Mouse (Mus musculus) stomach, embryonic 14.5 days (tissue): ENCODE measurements at regions not wholly inside any gene's neighbourhood (a gene's known extent, or its start where the extent isn't known, plus 50 kb on each side); places are given as distances from the start of the nearest gene placed in this dataset.

Experiments used
- ATAC-seq: fragments of 200-750 bp; cut with Nextera tagmentation; 2 replicates; pipeline ENCODE4 v1.8.0; 2017; ENCODE audit warnings: low read depth, moderate TSS enrichment; ENCODE audit not compliant: insufficient number of reproducible peaks, insufficient read depth, low FRiP score
- H3K27ac ChIP-seq: fragments of 300-500 bp; sonication (generic); 2 replicates; pipeline ENCODE4 v1.5.1; 2014; ENCODE audit warnings: mild to moderate bottlenecking, low read length, moderate library complexity, mixed read lengths
- H3K27me3 ChIP-seq: fragments of 300-500 bp; sonication (generic); 2 replicates; pipeline ENCODE4 v1.6.1; 2014; ENCODE audit warnings: low read length, control low read depth, mixed read lengths; ENCODE audit not compliant: control insufficient read depth, insufficient read depth
- H3K36me3 ChIP-seq: fragments of 300-500 bp; sonication (generic); 2 replicates; pipeline ENCODE4 v1.6.1; 2014; ENCODE audit warnings: mild to moderate bottlenecking, control low read depth, low read length, moderate library complexity, mixed read lengths; ENCODE audit not compliant: control insufficient read depth, insufficient read depth
- H3K4me1 ChIP-seq: fragments of 300-500 bp; sonication (generic); 2 replicates; pipeline ENCODE4 v1.6.1; 2014; ENCODE audit warnings: low read length, control low read depth, mixed read lengths; ENCODE audit not compliant: control insufficient read depth, insufficient read depth
- H3K4me2 ChIP-seq: fragments of 300-500 bp; sonication (generic); replicated peaks from 2 replicates; pipeline ENCODE4 v1.6.1; 2014; ENCODE audit warnings: low read depth, low read length, control low read depth
- H3K4me3 ChIP-seq: fragments of 300-500 bp; sonication (generic); 2 replicates; pipeline ENCODE4 v1.5.1; 2014; ENCODE audit warnings: low read depth, low read length, control low read depth
- H3K9ac ChIP-seq: fragments of 300-500 bp; sonication (generic); replicated peaks from 2 replicates; pipeline ENCODE4 v1.6.1; 2014; ENCODE audit warnings: low read depth, mild to moderate bottlenecking, control low read depth, low read length, moderate library complexity, mixed read lengths
- H3K9me3 ChIP-seq: fragments of 300-500 bp; sonication (generic); 2 replicates; pipeline ENCODE4 v1.6.1; 2016; ENCODE audit warnings: low read depth, low read length, control low read depth; ENCODE audit not compliant: control insufficient read depth
- WGBS: fragments of 180-500 bp; shearing (Covaris S2); extraction: QIAGEN DNeasy Blood & Tissue Kit; methylation state at CpG from one replicate; pipeline ENCODE4 v1.1.7; 2014; 5-methylcytosine and 5-hydroxymethylcytosine counted together

GRCm38 (mm10) chr8:25429846-25430482 is 605.8 kb upstream of the Adam5 start:
- no peaks in the 10 kb centered on the region for H3K27me3 ChIP-seq
- ATAC-seq: no peak
- H3K36me3 ChIP-seq: no peaks in the 10 kb centered on the region
- H3K9ac ChIP-seq: no peak overlapping the region
- no peaks in the 10 kb centered on the region for H3K9me3 ChIP-seq
- H3K4me1 ChIP-seq: no peaks in the 10 kb centered on the region; the same call in 1 of the 2 replicates
- no peak overlapping the region for H3K4me2 ChIP-seq
- no peak overlapping the region for H3K4me3 ChIP-seq
- 61% methylated on average over 19 of the region's 19 CpGs for WGBS
- no peak overlapping the region for H3K27ac ChIP-seq

GRCm38 (mm10) chr8:25428761-25429160 is 604.6 kb upstream of the Adam5 start:
- Histone ChIP-seq H3K27ac (no peak overlapping the region), H3K4me1 (no peaks in the 10 kb centered on the region; the same call in 1 of the 2 replicates), H3K9me3 (no peaks in the 10 kb centered on the region), H3K27me3 (no peaks in the 10 kb centered on the region), H3K9ac (no peak overlapping the region), H3K4me3 (no peak overlapping the region), H3K36me3 (no peaks in the 10 kb centered on the region), H3K4me2 (no peak overlapping the region)
- WGBS: 76% methylated on average over 2 of the region's 2 CpGs
- no peak for ATAC-seq

GRCm38 (mm10) chr8:25426207-25426606 is 602.0 kb upstream of the Adam5 start:
- no peak overlapping the region for H3K4me2 ChIP-seq
- no peaks in the 10 kb centered on the region for H3K36me3 ChIP-seq
- 45% methylated on average over 1 of the region's 1 CpGs for WGBS
- H3K9ac ChIP-seq: no peak overlapping the region
- H3K4me1 ChIP-seq: no peaks in the 10 kb centered on the region; the same call in 1 of the 2 replicates
- H3K27ac ChIP-seq: no peak overlapping the region
- H3K9me3 ChIP-seq: no peaks in the 10 kb centered on the region
- no peak overlapping the region for H3K4me3 ChIP-seq
- ATAC-seq: no peak
- no peaks in the 10 kb centered on the region for H3K27me3 ChIP-seq

GRCm38 (mm10) chr8:25421478-25421877 is 597.3 kb upstream of the Adam5 start:
- H3K4me1 ChIP-seq: no peaks in the 10 kb centered on the region
- 89% methylated on average over 6 of the region's 6 CpGs for WGBS
- no peak overlapping the region for H3K9ac ChIP-seq
- H3K36me3 ChIP-seq: no peaks in the 10 kb centered on the region
- no peak overlapping the region for H3K4me3 ChIP-seq
- ATAC-seq: no peak
- no peaks in the 10 kb centered on the region for H3K9me3 ChIP-seq
- H3K4me2 ChIP-seq: no peak overlapping the region
- H3K27me3 ChIP-seq: no peaks in the 10 kb centered on the region
- H3K27ac ChIP-seq: no peak overlapping the region

GRCm38 (mm10) chr8:25410536-25410935 is 586.4 kb upstream of the Adam5 start:
- 92% methylated on average over 5 of the region's 5 CpGs for WGBS
- Histone ChIP-seq H3K36me3 (no peaks in the 10 kb centered on the region), H3K27me3 (no peaks in the 10 kb centered on the region), H3K4me1 (no peaks in the 10 kb centered on the region), H3K27ac (no peak overlapping the region), H3K9me3 (no peaks in the 10 kb centered on the region), H3K9ac (no peak overlapping the region), H3K4me2 (no peak overlapping the region), H3K4me3 (no peak overlapping the region)
- no peak for ATAC-seq

GRCm38 (mm10) chr8:25407862-25408261 is 583.7 kb upstream of the Adam5 start:
- H3K36me3 ChIP-seq: no peaks in the 10 kb centered on the region
- ATAC-seq: no peak
- no peak overlapping the region for H3K27ac ChIP-seq
- no peaks in the 10 kb centered on the region for H3K4me1 ChIP-seq
- WGBS: 90% methylated on average over 5 of the region's 5 CpGs
- H3K9ac ChIP-seq: no peak overlapping the region
- H3K9me3 ChIP-seq: no peaks in the 10 kb centered on the region
- H3K4me2 ChIP-seq: no peak overlapping the region
- H3K4me3 ChIP-seq: no peak overlapping the region
- no peaks in the 10 kb centered on the region for H3K27me3 ChIP-seq

GRCm38 (mm10) chr8:25392766-25393166 is 568.6 kb upstream of the Adam5 start:
- no peak for ATAC-seq
- H3K27me3 ChIP-seq: no peaks in the 10 kb centered on the region
- H3K36me3 ChIP-seq: no peaks in the 10 kb centered on the region
- no peak overlapping the region for H3K27ac ChIP-seq
- no peak overlapping the region for H3K4me3 ChIP-seq
- H3K9me3 ChIP-seq: no peaks in the 10 kb centered on the region
- no peak overlapping the region for H3K4me2 ChIP-seq
- WGBS: 28% methylated on average over 6 of the region's 6 CpGs
- no peaks in the 10 kb centered on the region for H3K4me1 ChIP-seq
- H3K9ac ChIP-seq: no peak overlapping the region

GRCm38 (mm10) chr8:25389947-25390346 is 565.8 kb upstream of the Adam5 start:
- WGBS: 52% methylated on average over 8 of the region's 10 CpGs
- no peaks in the 10 kb centered on the region for H3K27me3 ChIP-seq
- no peaks in the 10 kb centered on the region for H3K9me3 ChIP-seq
- no peak overlapping the region for H3K9ac ChIP-seq
- no peaks in the 10 kb centered on the region for H3K36me3 ChIP-seq
- no peak for ATAC-seq
- no peak overlapping the region for H3K4me2 ChIP-seq
- H3K4me1 ChIP-seq: no peaks in the 10 kb centered on the region
- H3K27ac ChIP-seq: no peak overlapping the region
- no peak overlapping the region for H3K4me3 ChIP-seq

- Histone ChIP-seq H3K36me3 (no peaks in the 10 kb centered on the region), H3K4me3 (no peak overlapping the region), H3K4me2 (no peak overlapping the region), H3K4me1 (no peaks in the 10 kb centered on the region), H3K9ac (no peak overlapping the region), H3K27ac (no peak overlapping the region), H3K9me3 (no peaks in the 10 kb centered on the region), H3K27me3 (no peaks in the 10 kb centered on the region)
- WGBS: 54% methylated on average over 10 of the region's 10 CpGs
- ATAC-seq: no peak
Observed at GRCm38 (mm10) chr8:25389371-25389855, 565.2 kb upstream of the Adam5 start.
